Mouse (Mus musculus): ENCODE data around the gene Haao.
"Not testable (repeated sequence)": the region's sequence is repeated elsewhere in the genome, so short reads cannot be mapped to it uniquely, and the experiment has no call there.

Gene Haao

DNA sequence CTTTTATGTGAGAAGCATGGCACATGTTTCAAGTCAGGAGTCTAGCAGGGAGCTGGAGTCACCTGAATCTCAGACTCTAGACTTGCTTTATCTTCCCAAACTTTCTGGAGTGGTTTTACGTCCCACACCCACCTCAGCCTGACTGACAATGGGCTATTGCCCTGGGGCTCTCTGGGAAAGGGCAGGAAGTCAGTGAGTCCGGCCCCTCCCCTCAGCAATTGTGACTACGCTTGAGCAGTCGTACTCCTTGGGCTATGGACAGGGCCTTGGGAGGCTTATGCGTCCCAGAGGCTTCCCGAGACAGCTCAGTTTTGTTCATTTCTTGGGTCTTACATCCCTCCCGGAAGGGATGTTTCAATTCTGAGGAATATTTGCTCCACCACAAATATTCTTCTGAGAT, 17.6 kb upstream of the Haao start:
- no peak for DNase-seq (ENCODE audit: low read depth)

DNA sequence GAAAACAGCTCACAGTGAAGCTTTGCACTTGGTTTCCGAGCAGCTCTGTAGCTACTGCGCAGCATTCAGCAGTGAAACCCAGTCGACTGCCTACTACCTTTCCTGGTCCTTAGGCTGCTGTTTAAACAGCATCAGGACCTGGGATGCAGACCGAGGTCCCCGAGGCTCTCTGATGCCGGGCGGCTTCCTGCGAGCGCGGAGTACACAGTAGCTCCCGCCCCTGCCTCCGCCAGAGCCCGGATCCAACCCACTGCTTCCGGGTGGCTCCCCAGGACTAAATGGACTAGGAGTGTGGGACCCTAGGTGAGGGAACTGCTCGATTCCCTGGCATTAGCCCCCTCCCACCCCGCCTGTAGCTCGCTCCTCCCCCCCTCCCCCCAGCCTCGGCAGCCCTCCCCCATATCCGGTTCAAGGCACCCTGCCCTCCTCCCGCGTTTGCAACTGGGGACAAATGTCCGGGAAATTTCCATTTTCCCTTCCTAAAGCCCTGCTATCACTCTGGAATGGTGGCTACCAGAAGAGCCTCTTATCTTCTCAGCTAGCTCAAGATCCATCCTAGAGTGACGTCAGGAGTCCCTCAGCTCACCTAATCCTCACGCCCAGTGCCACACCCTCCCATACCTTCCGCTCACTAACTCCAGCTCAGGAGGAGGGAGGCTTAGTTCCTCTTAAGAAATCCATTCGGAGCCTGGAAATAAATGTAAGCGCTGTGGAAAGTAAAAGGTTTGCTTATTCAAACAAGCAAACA, 14.5 kb upstream of the Haao start:
- DNase-seq (ENCODE audit: low read depth), result no peak

DNA sequence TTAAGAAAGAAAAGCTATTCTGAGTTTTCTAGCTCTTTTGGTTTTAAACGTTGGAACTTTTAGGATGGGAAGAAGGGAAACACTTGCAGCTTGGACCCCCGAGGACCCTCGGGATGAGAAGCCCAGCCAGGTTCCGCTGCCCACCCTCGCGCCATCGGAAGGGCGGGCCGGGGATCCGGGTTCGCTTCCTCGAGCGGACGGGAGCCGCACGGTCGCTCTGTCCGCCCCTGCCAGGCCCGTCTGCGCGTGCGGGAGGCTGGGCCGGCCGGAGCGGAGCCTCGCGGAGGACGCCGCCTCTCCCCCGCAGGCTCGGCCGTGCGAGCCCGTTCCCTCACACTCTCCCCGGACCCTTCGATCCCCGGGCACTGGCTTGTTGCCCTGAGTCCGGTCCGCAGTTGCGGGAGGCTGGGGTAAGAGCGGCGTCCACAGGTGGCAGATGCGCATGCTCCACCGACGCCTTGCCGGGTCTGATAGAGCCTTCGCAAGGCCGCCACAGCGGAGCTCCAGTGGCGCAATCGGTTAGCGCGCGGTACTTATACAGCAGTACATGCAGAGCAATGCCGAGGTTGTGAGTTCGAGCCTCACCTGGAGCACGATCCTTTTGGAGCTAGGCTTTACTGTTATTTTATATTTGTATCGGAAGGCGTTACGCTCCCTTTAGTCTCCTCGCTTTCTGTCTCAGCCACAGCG, 13.8 kb upstream of the Haao start:
- DNase-seq (ENCODE audit: low read depth), result peak; percentile 86

DNA sequence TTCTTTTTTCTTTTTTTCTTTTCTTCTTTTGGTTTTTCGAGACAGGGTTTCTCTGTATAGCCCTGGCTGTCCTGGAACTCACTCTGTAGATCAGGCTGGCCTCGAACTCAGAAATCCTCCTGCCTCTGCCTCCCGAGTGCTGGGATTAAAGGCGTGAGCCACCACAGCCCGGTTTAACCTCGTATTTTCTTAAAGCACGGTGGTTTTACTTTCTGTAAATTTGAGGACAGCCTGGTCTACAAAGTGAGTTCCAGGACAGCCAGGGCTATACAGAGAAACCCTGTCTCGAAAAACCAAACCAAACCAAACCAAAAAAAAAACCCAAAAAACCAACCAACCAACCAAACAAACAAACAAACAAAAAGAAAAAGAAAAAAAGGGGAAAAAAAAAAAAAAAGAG, 13.2 kb upstream of the Haao start:
- not testable (repeated sequence) for DNase-seq (ENCODE audit: low read depth)

DNA sequence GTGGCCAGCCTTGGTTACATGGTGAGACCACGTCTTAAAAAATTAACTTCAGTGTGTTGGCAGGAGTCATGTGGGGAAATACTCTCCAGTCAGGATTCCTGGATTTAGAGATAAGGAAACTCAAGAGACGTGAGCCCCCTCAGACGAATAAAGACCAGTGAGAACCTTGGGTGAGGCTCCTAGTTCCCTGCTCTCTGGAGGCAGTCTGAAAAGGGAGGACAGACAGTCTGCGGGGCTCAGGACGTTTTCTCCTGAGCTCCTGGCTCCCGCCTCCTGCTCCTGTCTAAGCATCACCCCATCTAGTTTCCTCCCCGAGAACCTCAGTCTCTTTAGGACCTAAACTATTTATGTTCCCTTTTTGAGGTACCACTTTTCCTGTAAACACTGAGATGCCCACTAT, 12.5 kb upstream of the Haao start:
- no peak for DNase-seq (ENCODE audit: low read depth)

DNA sequence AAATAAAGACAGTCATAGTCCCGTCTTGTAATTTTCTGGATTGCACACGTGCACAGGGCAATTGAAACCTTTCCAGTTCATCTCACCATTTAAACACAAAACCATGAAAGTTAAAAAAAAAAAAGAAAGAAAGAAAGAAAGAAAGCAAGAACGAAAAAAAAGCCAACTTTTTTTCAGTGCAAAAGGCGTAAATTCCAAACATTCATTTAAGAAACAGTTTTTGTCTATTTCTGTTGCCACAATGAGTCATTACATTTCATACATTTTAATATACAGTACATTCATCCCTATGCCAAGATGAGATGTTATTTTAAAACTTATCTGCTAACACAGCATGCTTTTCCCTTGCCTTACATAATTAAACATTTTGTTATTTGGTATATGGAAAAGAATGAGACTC, 11.9 kb upstream of the Haao start:
- DNase-seq (ENCODE audit: low read depth), result no peak

DNA sequence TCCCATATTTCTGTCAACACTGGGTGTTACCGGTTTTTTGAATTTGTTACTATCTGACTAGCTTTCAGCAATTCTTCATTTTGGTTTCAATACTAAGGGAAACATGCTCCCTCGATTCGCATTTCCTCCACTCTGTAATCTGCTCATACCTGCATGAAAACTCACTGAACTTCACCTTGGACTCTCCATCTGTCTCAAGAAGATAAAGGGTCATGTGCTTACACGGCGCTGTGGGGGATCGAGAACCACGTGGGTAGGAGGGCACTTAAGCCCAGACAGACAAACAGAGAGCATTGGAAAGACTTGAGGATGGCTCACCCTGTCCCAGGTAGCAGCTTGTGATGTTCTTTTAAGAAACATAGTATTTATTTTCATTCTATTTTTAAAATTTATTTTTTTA, 10.7 kb upstream of the Haao start:
- peak; percentile 87 for DNase-seq (ENCODE audit: low read depth)

DNA sequence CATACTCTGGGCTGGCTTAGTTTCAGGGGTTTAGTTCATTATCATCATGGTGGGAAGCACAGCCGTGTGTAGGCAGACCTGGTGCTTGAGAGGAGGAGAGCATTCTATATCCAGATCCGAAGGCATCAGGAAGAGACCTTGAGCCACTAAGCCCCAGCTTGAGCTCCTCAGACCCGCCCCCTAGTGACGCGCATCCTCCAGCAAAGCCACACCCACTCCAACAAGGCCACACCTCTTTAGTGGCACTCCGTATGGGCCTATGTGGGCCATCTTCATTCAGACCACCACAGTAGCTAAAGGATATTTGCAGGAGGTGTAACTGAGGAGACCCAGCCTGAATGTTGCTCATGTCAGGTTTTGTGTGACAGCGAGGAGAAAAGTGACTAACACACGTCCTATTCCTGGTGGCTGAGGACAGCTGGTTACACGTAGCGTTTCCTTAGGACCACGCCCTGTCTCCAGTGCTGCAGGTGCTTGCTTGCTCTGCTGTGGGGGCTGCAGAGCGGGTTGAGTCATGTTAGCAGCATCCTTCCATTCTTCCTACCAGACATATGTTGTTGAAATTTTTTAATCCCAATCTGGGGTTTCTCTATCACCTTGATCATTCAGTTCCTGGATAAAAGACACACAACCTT, 6.6 kb upstream of the Haao start:
- peak; percentile 79 for DNase-seq (ENCODE audit: low read depth)

DNA sequence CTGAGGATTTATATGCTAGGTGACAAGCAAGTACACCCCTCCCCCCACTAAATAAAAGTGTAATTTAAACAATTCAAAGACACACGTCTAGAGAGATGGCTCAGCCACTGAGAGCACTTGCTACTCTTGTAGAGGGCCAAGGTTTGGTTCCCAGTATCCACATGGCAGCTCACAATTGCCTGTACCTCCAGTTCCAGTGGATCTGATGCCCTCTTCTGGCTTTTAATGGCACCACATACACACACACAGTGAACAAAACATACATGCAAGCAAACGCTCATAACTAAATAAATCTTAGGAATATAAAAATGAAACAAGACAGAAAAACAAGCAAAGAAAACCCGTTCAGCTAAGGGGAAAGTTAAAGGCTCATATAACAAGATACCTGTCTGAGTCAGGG, 6.1 kb upstream of the Haao start:
- no peak for DNase-seq (ENCODE audit: low read depth)

DNA sequence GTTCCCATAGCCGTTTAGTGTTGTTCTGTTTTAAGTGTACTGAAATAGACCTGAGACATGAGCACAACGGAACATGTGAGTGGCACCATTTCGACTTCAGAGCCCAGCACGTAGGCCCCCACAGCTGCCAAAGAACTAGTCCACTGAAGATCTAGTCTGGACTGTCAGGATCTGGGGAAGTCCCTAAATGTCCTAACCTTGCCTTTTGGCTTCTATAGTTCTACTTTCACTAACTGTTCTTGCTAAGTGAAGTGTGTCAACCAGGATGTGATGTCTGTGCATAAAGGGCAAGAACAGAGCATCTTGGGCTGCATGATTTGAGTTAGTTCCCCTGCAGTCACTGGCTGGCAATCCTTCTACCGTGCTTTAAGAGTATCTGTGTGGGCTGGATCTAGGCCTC, 3.1 kb upstream of the Haao start:
- DNase-seq (ENCODE audit: low read depth), result no peak

DNA sequence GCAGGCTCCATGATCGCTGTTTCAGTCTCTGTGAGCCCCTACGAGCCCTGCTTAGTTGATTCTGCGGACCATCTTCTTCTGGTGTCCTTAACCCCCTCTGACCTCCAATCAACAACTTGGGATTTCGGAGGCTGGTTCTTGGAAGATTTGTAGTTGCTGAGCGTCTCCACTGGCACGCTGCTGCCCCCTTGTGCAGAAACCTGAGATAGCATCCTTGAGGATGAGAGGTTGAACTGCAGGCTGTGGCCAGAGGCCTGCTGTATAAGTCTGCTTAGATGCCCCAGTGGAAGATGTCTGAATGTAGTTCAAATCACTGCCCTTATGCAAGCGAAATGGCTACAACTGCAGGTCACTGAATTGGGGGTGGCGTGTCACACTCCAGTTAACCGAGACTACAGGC, 2.7 kb upstream of the Haao start:
- DNase-seq (ENCODE audit: low read depth), result peak; percentile 79

DNA sequence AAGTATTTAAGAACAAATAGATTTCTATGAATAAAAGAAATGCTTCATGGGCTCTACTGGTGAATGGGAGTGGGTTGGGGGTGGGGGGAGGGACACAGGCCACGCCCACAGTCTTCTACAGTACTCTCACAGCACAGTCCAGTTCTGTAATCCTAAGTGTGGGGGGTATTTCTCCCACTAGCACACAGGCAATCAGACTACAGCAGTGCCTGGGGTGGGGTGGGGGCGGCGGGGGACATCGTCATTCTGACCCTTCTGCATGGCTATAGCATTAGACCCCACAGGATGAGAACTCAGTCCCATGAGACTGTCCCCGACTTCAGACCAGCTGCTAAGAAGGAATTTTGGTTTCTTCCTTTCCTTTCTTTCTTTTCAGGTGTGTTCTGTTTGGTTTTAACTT, 2.0 kb upstream of the Haao start:
- no peak for DNase-seq (ENCODE audit: low read depth)

DNA sequence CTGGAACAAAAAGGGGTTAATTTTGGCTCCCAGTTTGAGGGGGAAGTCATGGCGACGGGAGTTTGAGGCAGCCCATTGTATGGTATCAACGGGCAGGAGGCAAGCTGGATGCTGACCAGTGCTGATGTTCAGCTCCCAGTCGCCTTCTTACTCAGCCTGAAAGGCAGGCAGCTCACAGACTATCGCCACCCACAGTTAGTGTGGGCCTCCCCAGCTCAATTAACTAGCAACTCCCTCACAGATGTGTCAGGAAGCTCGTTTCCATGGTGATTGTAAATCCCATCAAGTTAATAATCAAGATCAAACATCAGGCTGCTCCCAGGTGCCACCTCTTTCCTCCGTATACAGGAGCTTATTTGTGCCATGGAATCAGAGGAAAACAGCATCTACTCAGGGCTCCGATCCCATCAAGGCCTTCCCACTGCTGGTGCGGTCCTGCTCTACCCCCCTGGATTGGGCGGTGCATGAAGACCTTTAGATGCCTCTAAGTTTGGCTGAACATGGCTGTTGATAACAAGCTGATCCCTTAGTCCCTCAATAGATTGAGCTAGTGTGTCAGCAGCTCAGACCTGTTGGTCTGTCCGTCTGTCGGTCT, 1.4 kb upstream of the Haao start:
- no peak for DNase-seq (ENCODE audit: low read depth)

DNA sequence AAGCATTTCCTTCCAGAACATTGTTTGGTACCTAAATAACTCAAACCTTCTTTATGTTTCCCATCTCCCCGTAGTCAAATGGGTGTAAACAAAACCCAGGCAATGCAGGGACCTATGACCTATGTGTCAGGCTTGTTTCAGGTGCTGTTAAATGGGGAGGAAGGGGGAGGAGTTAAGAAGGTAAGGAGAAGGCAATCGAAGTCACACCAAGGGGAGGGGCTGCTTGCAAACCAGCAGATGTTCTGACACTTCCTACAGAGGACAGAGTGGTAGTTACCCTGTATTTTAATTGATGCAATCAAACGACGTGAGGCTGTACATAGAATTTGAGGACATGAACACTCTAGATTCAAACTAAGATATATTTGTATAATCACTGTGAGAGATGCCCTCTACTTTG, 719 bp upstream of the Haao start:
- DNase-seq (ENCODE audit: low read depth), result no peak

DNA sequence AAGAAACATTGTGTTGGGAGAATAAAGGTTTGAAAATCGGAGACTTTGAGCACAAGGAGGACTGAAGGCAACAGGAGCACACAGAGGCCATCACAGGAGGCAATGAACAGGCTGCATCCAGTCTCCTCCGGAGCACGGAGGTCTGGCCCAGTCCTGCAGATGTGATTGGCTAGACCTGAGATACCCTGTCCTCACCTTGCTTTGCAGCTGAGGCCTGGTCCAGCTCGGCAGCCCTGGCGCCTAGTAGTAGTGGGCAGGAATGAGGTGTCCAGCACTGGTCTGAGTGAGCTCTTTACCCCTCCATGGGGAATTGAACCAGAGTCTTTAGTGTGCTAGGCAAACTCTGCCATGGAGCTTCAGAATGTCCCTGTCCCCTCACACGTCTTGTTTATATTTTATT, 663 bp downstream of the Haao start:
- DNase-seq (ENCODE audit: low read depth), result no peak

DNA sequence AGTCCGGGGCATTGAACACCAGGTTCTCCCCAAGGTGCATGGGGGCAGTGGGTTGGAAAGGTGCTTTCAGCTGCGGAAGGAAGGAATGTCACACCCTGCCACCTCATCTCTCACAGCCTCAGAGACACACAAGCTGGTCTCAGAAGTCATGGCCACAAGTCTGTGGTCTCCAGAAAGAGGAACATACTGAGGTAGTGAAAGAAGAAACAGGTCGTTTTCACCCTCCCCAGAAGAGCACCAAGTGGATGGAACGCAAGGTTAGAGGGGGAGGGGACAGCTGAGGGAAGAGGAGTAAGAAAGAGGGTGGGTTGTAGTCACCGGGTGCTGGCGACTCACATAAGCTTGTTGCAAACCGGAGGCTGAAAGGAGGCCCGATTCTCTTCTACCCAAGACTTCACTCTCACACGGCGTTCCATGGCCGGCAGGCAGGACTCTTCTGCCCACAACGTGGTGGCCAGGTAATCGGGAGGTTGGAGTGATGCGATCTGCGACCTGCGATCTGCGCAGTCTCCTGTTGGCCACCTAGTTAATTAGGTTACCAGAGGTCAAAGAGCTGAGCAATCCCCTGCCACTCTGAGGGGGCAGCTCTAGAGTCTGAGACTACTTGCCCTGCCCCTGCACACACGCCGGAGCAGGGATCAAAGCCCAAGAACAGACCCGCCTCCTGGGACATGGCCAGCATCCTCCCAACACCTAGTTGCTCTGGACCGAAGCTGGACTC, 1.3 kb downstream of the Haao start:
- no peak for DNase-seq (ENCODE audit: low read depth)

DNA sequence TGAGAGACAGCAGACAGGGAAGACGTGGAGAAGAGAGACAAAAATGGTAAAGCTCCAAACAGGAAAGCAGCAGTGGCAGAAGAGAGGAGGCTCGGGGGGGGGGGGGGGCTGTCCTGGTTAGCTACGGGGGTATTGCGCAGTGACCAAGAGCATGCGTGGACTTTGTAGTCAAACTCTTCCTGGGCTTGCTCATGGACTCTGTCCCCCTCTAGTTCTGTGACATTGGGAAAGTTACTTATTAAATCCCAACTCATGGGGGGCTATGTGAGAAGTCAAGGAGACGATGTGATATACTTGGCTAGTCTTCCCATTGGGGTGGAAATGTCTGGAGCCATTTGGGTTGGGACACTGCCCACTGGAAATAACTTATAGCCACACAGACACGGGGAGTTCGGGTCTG, 2.2 kb downstream of the Haao start:
- DNase-seq (ENCODE audit: low read depth), result no peak

DNA sequence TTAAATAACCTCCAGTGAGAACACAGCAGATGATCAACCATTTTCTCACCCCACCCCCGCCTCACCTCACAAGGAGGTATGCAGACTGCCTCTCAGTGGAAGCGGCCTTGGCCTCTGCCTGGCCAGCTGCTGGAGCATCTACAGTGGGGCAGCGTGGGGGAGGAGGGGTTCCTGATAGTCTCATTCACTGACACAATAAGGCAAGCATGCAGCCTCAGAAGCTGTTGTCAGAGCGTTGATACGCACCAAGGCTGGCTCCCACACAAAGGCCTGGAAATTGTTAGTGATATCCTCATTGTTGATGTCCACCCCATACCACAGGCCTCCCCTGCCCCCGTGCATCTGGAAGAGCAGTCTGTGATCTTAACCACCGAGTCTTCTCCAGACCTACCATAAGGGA, 4.0 kb downstream of the Haao start:
- no peak for DNase-seq (ENCODE audit: low read depth)

DNA sequence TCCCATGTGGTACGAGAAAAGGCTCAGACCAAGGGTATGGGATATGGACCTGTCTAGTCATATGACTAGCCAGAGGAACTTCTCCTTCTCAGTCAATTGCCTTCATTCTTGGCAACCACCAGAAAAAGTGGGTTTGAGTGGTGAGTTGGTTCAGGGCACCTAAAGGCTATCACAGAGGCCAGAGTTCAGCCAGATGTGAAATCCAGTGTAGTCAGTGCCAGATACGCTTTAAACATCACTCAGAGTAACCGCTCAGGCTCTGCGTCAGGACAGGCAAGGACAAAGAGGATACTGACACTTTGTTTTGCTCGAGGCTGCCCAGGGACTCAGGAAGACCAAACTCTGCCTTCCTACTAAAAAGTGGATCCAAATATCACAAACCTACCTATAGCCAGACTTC, 6.8 kb downstream of the Haao start:
- DNase-seq (ENCODE audit: low read depth), result no peak

DNA sequence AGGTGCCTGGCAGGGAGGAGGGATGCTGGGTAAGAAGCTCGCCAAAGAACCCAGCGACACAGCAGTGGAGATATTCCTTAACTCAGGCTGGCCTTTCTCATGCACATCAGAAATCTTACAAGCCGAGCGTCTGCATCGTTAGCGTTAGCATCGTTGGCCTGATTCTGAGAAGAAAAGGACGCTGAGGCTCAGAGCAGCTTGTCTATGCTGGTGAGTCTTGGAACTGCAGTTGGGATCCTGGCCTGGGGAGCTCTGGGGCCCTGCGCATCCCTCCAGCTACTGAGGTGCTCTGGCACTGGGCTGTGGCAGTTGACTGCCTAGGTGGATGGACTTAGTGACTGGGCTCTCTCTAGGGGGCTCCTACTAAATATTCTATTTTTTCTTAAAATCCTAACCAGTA, 8.6 kb downstream of the Haao start:
- DNase-seq (ENCODE audit: low read depth), result no peak

DNA sequence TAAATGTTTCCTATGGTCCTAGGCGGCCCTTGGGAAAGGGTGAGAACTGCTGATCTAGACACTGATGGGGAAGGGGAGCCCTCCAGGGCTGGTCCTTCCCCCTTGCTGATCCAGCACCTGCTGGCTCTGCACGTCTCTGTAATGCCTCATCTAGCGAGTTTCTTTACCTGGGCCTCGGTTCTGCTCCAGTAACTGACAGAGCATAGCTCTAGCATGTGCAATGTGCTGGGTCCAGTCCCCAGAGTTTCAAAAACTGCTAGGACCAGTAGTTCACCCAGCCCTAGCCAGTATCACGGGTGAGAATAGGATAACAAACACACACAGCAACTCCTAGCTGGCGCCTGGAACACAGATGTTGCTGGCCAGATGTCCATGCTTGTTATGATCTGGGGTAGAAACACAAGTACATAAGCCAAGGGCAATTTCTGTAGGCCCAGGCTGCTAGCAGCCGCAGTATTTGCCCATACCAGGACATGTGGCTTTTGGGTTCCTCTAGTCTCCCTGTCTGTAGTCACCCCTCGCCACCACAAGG, 10.0 kb downstream of the Haao start:
- no peak for DNase-seq (ENCODE audit: low read depth)

DNA sequence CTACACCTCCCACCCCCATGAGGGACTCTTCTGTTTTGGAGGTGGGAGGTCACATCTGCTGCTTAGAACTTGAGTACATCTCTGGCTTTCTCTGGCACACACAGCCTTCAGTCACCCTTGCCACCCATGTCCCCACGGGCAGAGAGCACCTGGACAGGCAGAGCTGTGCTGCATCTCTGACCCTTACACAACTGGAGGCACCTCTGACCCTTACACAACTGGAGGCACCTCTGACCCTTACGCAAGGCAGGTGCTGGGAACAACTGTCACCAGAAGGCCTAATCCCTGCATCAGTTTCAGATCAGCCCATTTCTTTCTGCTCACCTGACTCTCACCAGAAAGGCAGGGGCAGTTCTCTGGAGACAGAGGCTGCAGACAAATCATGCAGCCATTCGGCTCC, 11.7 kb downstream of the Haao start:
- DNase-seq (ENCODE audit: low read depth), result no peak

Measured in c-Kit-positive CD71-positive TER-119-negative erythroid progenitor cells, embryonic 14.5 days (primary cell).